Mouse (Mus musculus) spleen, postnatal 14 days (tissue): ENCODE results near the gene Fen1.

Source experiments
- DNase-seq, 2 experiments: peaks; one replicate each; pipeline ENCODE4 v3.0.0; 2021 to 2022; ENCODE audit warnings: low spot score in 2 of 2

The Fen1 gene

GRCm38 (mm10) chr19:10216101-10216500, 12.1 kb upstream of the Fen1 start:
- no peak for DNase-seq

GRCm38 (mm10) chr19:10213796-10214471, 10.0 kb upstream of the Fen1 start:
- DNase-seq = no peak

- no peak for DNase-seq
Measured at GRCm38 (mm10) chr19:10210885-10211284, 6.9 kb upstream of the Fen1 start.

- no peak for DNase-seq
Measured at GRCm38 (mm10) chr19:10208851-10209250, 4.9 kb upstream of the Fen1 start.

GRCm38 (mm10) chr19:10205051-10205450, 1.1 kb upstream of the Fen1 start:
- no peak for DNase-seq

- peak in 1 of 2 experiments; percentile 21 for DNase-seq
Measured at GRCm38 (mm10) chr19:10204616-10205001, 640 bp upstream of the Fen1 start.

GRCm38 (mm10) chr19:10203146-10203847, 672 bp downstream of the Fen1 start:
- DNase-seq = peak in 1 of 2 experiments; percentile 19

GRCm38 (mm10) chr19:10198723-10199122, 5.2 kb downstream of the Fen1 start:
- DNase-seq = peak; percentile 45 to 80

- no peak for DNase-seq
Measured at GRCm38 (mm10) chr19:10198286-10198685, 5.7 kb downstream of the Fen1 start.

- DNase-seq = no peak
Measured at GRCm38 (mm10) chr19:10197130-10197529, 6.8 kb downstream of the Fen1 start.

GRCm38 (mm10) chr19:10195252-10195651, 8.7 kb downstream of the Fen1 start:
- DNase-seq = no peak

- DNase-seq = no peak
Measured at GRCm38 (mm10) chr19:10194337-10194736, 9.6 kb downstream of the Fen1 start.

- no peak for DNase-seq
Measured at GRCm38 (mm10) chr19:10191326-10191725, 12.6 kb downstream of the Fen1 start.

GRCm38 (mm10) chr19:10190796-10191195, 13.2 kb downstream of the Fen1 start:
- DNase-seq = peak; percentile 57 to 71

- DNase-seq = no peak
Measured at GRCm38 (mm10) chr19:10189940-10190339, 14.0 kb downstream of the Fen1 start.

GRCm38 (mm10) chr19:10189022-10189421, 14.9 kb downstream of the Fen1 start:
- DNase-seq = no peak

GRCm38 (mm10) chr19:10188281-10188811, 15.6 kb downstream of the Fen1 start:
- DNase-seq = no peak

- no peak for DNase-seq
Measured at GRCm38 (mm10) chr19:10186569-10186968, 17.4 kb downstream of the Fen1 start.

GRCm38 (mm10) chr19:10185876-10186275, 18.1 kb downstream of the Fen1 start:
- no peak for DNase-seq

GRCm38 (mm10) chr19:10184096-10184495, 19.9 kb downstream of the Fen1 start:
- no peak for DNase-seq

GRCm38 (mm10) chr19:10183299-10183983, 20.5 kb downstream of the Fen1 start:
- DNase-seq = peak; percentile 28 to 40

- DNase-seq = peak; percentile 79 to 82
Measured at GRCm38 (mm10) chr19:10182670-10183298, 21.2 kb downstream of the Fen1 start, which contains the start of gene Fads1. TSS of gene Fads1 (plus strand) at chr19:10182888.
